Mouse (Mus musculus): ENCODE data around the gene Klk1b8.

DNA sequence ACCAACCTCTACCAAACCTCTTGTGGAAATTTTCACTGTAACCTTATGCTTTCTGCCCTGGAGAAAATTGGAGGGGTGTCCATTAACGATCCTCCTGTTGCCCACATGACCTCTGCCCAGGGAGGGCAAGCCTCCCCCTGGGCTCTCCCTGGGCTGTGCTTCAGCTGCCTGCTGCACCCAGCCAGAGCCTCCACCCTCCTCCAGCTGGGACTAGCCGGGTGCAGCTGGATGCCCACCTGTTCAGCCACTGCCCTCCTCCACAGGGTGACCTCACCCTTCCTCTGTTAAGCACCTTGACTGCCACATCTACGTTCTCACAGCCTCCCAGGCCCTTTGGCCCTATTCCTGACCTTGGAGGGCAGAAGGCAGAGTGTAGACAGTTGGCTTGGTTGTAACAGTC, 15.7 kb upstream of the Klk1b8 start:
- TF ChIP-seq CTCF (IDR thresholded peaks at IDR 0.05; ENCODE audit: control insufficient read depth, insufficient read depth, insufficient read length), result no peak
- TF ChIP-seq MAX (IDR thresholded peaks at IDR 0.05), result no peak
- no peak for TF ChIP-seq USF1 (IDR thresholded peaks at IDR 0.05; ENCODE audit: low read depth)
- TF ChIP-seq CEBPB (IDR thresholded peaks at IDR 0.05; ENCODE audit: low read depth), result no peak

Data from C2C12 (cell line).